Mouse (Mus musculus) kidney, adult 2 months (tissue): Measurements from ENCODE around the gene Sectm1b. TPM values are rescaled to one million over a fixed set of nuclear protein-coding genes. Genes with fewer than 3 reads are reported as not detected.

Experiments
- DNase-seq: peaks from one replicate; pipeline ENCODE4 v3.0.0; 2021
- H3K27ac ChIP-seq: fragments of 200-500 bp; 2 replicates; pipeline ENCODE4 v1.5.1; 2012; ENCODE audit warnings: low read depth, low read length, control low read depth, inconsistent platforms; ENCODE audit not compliant: insufficient read depth
- H3K27me3 ChIP-seq: fragments of 200-500 bp; replicated peaks from 2 replicates; pipeline ENCODE4 v1.6.1; 2012; ENCODE audit warnings: mild to moderate bottlenecking, moderate library complexity, low read length, inconsistent platforms; ENCODE audit not compliant: control insufficient read depth, insufficient read depth
- H3K36me3 ChIP-seq: fragments of 200-500 bp; 2 replicates; pipeline ENCODE4 v1.6.1; 2012; ENCODE audit warnings: mild to moderate bottlenecking, moderate library complexity, low read length, inconsistent platforms; ENCODE audit not compliant: control insufficient read depth, insufficient read depth
- H3K4me1 ChIP-seq: fragments of 200-500 bp; 2 replicates; pipeline ENCODE4 v1.6.1; 2011; ENCODE audit warnings: low read length; ENCODE audit not compliant: control insufficient read depth, insufficient read depth
- H3K4me3 ChIP-seq: fragments of 200-500 bp; 2 replicates; pipeline ENCODE4 v1.5.1; 2011; ENCODE audit warnings: mild to moderate bottlenecking, low read depth, low read length, control low read depth; ENCODE audit not compliant: insufficient read depth
- CTCF ChIP-seq: fragments of 200-500 bp; conservative IDR thresholded peaks from 2 replicates; pipeline ENCODE4 v1.5.1; 2011; ENCODE audit warnings: low read depth, mild to moderate bottlenecking, control low read depth, low read length, moderate library complexity, mixed read lengths; ENCODE audit not compliant: insufficient read depth, insufficient read length
- POLR2A ChIP-seq: fragments of 200-500 bp; IDR thresholded peaks from one replicate; pipeline ENCODE4 v1.6.1; 2011; ENCODE audit warnings: low read depth, low read length, control low read depth
- WGBS: fragments of 180-500 bp; shearing (Covaris S2); methylation state at CpG from one replicate; pipeline ENCODE4 v1.1.7; 2018; 5-methylcytosine and 5-hydroxymethylcytosine counted together
- polyA plus RNA-seq: library from polyadenylated mRNA; depleted of rRNA; stranded (reverse); fragments of >200 nt; gene quantifications from 2 replicates; pipeline ENCODE4 v1.2.3, GENCODE M21; 2012

Gene Sectm1b
- polyA plus RNA-seq, 1 experiment = 75.2 TPM

DNA sequence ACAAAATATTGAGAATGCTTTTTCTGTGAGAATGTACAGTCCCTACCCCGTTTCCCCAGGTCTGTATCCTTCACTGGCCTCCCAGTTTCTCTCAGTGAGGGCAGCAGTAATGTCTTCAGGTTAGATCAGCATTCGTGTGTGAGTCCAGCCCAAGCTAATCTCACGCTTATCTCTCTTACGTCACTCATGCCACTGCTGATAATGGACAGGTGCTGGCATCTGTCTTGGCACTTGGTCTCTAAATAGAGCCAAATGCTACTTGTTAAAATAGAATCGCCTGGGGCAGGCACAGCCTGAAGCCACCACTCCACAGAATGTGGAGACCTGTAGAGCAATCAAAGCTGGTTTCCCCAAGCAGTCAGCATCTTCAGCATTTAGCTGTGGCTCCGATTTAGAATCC, 25.6 kb upstream of the Sectm1b start:
- no peaks in the 10 kb centered on the region for H3K27me3 ChIP-seq
- no peaks in the 10 kb centered on the region for H3K36me3 ChIP-seq
- no peak for TF ChIP-seq CTCF
- no peak for TF ChIP-seq POLR2A
- no peak overlapping the region for H3K27ac ChIP-seq
- WGBS = 85% methylated on average over 6 of the region's 6 CpGs
- DNase-seq = no peak
- peaks cover 5% of the 10 kb centered on the region; the same call in 1 of the 2 replicates for H3K4me1 ChIP-seq
- H3K4me3 ChIP-seq = no peak overlapping the region

DNA sequence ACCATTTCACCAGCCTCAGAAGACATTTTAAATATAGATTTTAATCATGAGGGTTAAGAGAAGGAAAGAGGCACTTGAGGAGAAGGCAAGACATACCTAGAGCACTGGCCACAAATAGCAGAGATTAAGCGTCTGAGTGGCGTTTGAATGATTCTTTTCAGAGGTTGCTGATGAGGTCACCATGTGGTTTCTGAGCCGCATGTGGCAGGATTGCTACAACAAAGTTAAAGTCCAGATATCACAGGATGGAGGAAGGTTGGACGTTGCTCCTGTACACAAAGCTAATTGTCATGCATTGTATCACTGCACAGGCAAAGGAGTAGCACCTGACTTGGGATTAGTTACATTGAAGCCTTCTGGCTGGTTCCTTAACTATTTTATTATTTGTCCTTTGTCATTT, 22.9 kb upstream of the Sectm1b start:
- H3K27ac ChIP-seq = no peak overlapping the region; the same call in 1 of the 2 replicates
- 51% methylated on average over 4 of the region's 4 CpGs for WGBS
- TF ChIP-seq CTCF = no peak
- no peak for TF ChIP-seq POLR2A
- H3K4me3 ChIP-seq = no peak overlapping the region
- H3K27me3 ChIP-seq = no peaks in the 10 kb centered on the region
- H3K4me1 ChIP-seq = peaks cover 10% of the 10 kb centered on the region
- DNase-seq = peak; percentile 63
- no peaks in the 10 kb centered on the region for H3K36me3 ChIP-seq

DNA sequence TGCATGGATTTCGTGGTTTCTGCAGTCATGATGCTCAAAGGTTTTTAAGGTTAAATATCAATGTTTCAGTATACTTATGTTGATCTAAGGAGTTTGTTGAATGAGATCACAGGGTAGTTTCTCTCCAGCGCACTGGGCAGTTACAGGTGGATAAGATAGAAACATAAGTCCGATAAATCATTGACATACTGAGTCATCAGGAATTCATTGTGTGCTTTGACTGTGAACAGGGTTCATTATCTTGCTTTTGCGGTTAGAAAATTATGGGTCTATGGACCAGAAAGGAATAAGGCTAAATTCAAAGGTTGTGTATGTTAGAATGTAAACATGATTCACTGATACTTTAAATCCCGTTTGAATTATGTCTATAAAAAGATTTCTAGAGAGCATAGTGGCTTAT, 21.8 kb upstream of the Sectm1b start:
- H3K27ac ChIP-seq = peak overlapping the region; percentile 30; the same call in 1 of the 2 replicates
- no peak overlapping the region for H3K4me3 ChIP-seq
- H3K36me3 ChIP-seq = no peaks in the 10 kb centered on the region
- no peaks in the 10 kb centered on the region for H3K27me3 ChIP-seq
- 44% methylated on average over 5 of the region's 5 CpGs for WGBS
- no peak for TF ChIP-seq POLR2A
- no peak for TF ChIP-seq CTCF
- H3K4me1 ChIP-seq = peaks cover 10% of the 10 kb centered on the region
- peak; percentile 48 for DNase-seq

DNA sequence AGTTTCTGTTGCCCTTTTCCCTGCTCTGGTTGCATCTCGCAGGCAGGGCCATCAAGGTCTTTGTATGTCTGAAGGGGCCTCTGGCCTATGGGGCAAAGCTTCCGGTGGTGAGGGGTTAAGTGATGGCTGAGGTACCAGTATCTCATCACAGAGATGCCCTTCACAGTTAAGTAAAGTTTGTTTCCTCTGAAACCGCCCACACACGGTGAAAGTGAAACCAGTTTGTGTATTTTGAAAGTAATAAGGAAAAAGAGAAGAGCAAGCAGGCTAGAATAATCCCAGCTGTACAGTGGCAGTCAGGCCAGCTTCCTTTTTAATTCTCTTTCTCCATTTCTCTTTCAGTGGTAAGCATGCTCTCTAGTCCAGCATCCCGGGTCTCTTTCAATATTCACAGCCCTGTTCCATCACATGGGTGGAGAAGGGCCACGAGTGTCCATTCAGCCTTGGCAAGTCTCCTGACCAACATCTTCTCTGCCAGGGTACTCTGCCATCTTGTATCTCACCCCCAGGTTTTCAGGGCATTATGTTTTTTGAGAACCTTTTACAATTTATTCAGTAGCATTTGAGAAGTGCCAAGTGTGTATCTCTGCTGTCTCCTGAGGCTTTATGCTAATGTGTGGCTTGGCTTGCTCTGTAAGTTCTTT, 19.6 kb upstream of the Sectm1b start:
- H3K27ac ChIP-seq = no peak overlapping the region; the same call in 1 of the 2 replicates
- TF ChIP-seq CTCF (no peak), POLR2A (no peak)
- no peak for DNase-seq

DNA sequence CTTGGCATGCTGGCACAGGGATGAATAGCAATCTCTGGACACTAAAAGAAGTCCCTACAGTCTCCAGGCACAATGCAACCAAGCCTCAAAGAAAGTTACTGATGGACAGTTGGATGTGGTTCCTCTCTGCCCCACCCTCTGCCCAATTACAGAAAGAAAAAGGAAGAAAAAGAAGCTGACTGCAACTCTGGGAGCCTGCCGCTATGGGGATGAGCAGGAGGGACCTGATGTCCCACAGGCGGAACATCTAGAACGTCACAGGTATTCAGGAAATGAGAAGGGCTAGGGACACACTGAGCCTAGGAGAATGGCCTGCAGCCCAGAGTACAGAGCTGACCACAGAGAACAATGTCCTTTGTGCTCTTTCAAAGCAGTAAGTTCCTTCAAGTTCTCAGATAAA, 18.9 kb upstream of the Sectm1b start:
- TF ChIP-seq CTCF (no peak), POLR2A (no peak)
- H3K4me1 ChIP-seq = peaks cover 10% of the 10 kb centered on the region
- DNase-seq = no peak
- 58% methylated on average over 3 of the region's 3 CpGs for WGBS
- no peak overlapping the region for H3K4me3 ChIP-seq
- H3K27ac ChIP-seq = no peak overlapping the region
- H3K27me3 ChIP-seq = no peaks in the 10 kb centered on the region
- no peaks in the 10 kb centered on the region for H3K36me3 ChIP-seq

More for the DNA sequence above, 19.6 kb upstream of the Sectm1b start:
- H3K27me3 ChIP-seq = no peaks in the 10 kb centered on the region
- H3K4me3 ChIP-seq = no peak overlapping the region
- H3K4me1 ChIP-seq = peaks cover 10% of the 10 kb centered on the region
- no peaks in the 10 kb centered on the region for H3K36me3 ChIP-seq
- 43% methylated on average over 6 of the region's 6 CpGs for WGBS

DNA sequence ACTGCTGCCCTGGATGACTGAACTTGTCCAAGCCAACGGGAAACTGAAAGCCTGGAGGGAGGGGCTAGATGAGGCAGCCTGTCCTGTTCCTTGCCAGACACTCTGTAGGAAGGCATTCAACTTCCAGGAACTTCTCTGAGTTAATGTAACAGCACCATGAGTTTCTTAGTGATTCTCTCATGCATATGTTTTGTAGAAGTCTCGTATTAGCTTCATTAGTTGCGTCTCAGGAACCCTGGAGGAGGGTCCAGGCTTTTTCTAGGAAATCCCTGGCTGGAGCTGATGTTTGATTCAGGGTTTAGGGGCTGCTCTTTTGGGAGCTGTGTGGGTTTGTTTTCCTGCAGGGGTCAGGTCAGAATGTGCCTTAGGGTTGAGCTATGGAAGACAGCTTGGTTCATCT, 17.8 kb upstream of the Sectm1b start, which contains the start of gene Sectm1a:
Sectm1a (minus strand) TSS at position 101 of the 400 bp plus-strand sequence.
- DNase-seq = no peak
- Histone ChIP-seq H3K27me3 (no peaks in the 10 kb centered on the region), H3K4me3 (no peak within 1 kb of the TSS), H3K4me1 (peaks cover 7% of the 10 kb centered on the region; the same call in 1 of the 2 replicates), H3K27ac (no peak within 1 kb of the TSS), H3K36me3 (no peaks in the 10 kb centered on the region)
- 66% methylated on average over 3 of the region's 3 CpGs for WGBS
- TF ChIP-seq CTCF (no peak), POLR2A (no peak)

DNA sequence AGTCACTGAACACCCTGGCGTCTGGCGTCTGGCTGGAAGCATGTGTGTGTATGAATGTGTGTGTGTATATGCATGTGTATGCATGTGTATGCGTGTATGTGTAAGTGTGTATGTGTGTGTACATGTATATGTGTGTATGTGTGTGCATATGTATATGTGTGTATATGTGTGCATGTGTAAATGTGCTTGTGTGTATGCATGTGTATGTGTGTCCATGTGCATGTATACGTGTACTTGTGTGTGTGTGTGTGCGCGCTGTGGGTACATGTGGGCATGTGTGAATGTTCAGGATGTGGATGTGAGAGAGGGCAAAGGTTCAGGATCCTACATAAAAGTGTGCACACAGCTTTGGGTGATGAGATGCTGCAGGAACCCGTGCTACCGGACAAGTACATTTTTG, 17.0 kb upstream of the Sectm1b start:
- DNase-seq = no peak
- Histone ChIP-seq H3K4me3 (no peak overlapping the region), H3K36me3 (no peaks in the 10 kb centered on the region), H3K27me3 (no peaks in the 10 kb centered on the region), H3K4me1 (peaks cover 5% of the 10 kb centered on the region; the same call in 1 of the 2 replicates), H3K27ac (no peak overlapping the region)
- WGBS = 97% methylated on average over 8 of the region's 8 CpGs
- TF ChIP-seq POLR2A (no peak), CTCF (no peak)
